Mouse (Mus musculus) MEL (cell line): ENCODE data around the gene Sptbn4.

ENCODE experiments used
- CHD2 ChIP-seq: IDR thresholded peaks from 2 replicates; pipeline ENCODE4 v1.6.1; 2011; ENCODE audit warnings: low read length, improper control_type of control experiment
- CTCF ChIP-seq, 3 experiments: IDR thresholded peaks in 2 of 3; conservative IDR thresholded peaks in 1 of 3; 2 replicates each; pipeline ENCODE4 v1.5.1; 2011 to 2012; ENCODE audit warnings: low read length in 3 of 3, low read depth in 2 of 3, mild to moderate bottlenecking in 2 of 3, improper control_type of control experiment in 1 of 3, inconsistent platforms in 1 of 3, mixed read lengths in 1 of 3, moderate library complexity in 1 of 3; ENCODE audit not compliant: control insufficient read depth in 1 of 3, insufficient read depth in 1 of 3, poor library complexity in 1 of 3, severe bottlenecking in 1 of 3
- EP300 ChIP-seq, 2 experiments: IDR thresholded peaks; 2 replicates each; pipeline ENCODE4 v1.6.1; 2011; ENCODE audit warnings: improper control_type of control experiment in 2 of 2, low read length in 2 of 2, low read depth in 1 of 2, mild to moderate bottlenecking in 1 of 2
- GATA1 ChIP-seq: IDR thresholded peaks from 2 replicates; pipeline ENCODE4 v1.6.1; 2011; ENCODE audit warnings: low read depth, low read length, improper control_type of control experiment
- HCFC1 ChIP-seq: IDR thresholded peaks from 2 replicates; pipeline ENCODE4 v1.6.1; 2012; ENCODE audit warnings: low read depth, mild to moderate bottlenecking, inconsistent platforms, low read length, improper control_type of control experiment, moderate library complexity
- MXI1 ChIP-seq: IDR thresholded peaks from 2 replicates; pipeline ENCODE4 v1.6.1; 2011; ENCODE audit warnings: mild to moderate bottlenecking, low read depth, low read length, improper control_type of control experiment
- NRF1 ChIP-seq: IDR thresholded peaks from 2 replicates; pipeline ENCODE4 v1.6.1; 2014; ENCODE audit warnings: low read depth, mild to moderate bottlenecking, inconsistent platforms, low read length, improper control_type of control experiment, moderate library complexity; ENCODE audit not compliant: poor library complexity, insufficient read depth, severe bottlenecking
- POLR2A ChIP-seq, 2 experiments: IDR thresholded peaks; 2 replicates each; pipeline ENCODE4 v1.6.1; 2011 to 2012; ENCODE audit warnings: low read length in 2 of 2, mild to moderate bottlenecking in 2 of 2, control low read depth in 1 of 2, improper control_type of control experiment in 1 of 2, low read depth in 1 of 2, moderate library complexity in 1 of 2; ENCODE audit not compliant: control insufficient read depth in 1 of 2, insufficient read depth in 1 of 2, poor library complexity in 1 of 2
- TCF12 ChIP-seq: IDR thresholded peaks from 2 replicates; pipeline ENCODE4 v1.6.1; 2014; ENCODE audit warnings: low read depth, mild to moderate bottlenecking, inconsistent platforms, low read length, improper control_type of control experiment, moderate library complexity
- ZC3H11A ChIP-seq: IDR thresholded peaks from 2 replicates; pipeline ENCODE4 v1.6.1; 2012; ENCODE audit warnings: low read depth, mild to moderate bottlenecking, inconsistent platforms, low read length, improper control_type of control experiment
- ZNF384 ChIP-seq: IDR thresholded peaks from 2 replicates; pipeline ENCODE4 v1.6.1; 2012; ENCODE audit warnings: low read depth, mild to moderate bottlenecking, inconsistent platforms, low read length, improper control_type of control experiment

GRCm38 (mm10) chr7:27446521-27447418, 716 bp downstream of the Sptbn4 start:
- TF ChIP-seq GATA1 (no peak), POLR2A (IDR thresholded peaks at IDR 0.05; ENCODE audit: control insufficient read depth in 1 of 2, insufficient read depth in 1 of 2, low read depth in 1 of 2, low read length in 2 of 2, poor library complexity in 1 of 2) (no peak), ZC3H11A (no peak), NRF1 (no peak), CTCF (IDR thresholded peaks at IDR 0.05 in 2 of 3, conservative IDR thresholded peaks at IDR 0.05 in 1 of 3; ENCODE audit: control insufficient read depth in 1 of 3, insufficient read depth in 1 of 3, low read depth in 2 of 3, low read length in 3 of 3, poor library complexity in 1 of 3, severe bottlenecking in 1 of 3) (no peak), ZNF384 (no peak), MXI1 (no peak), EP300 (IDR thresholded peaks at IDR 0.05; ENCODE audit: low read depth in 1 of 2, low read length in 2 of 2) (no peak), HCFC1 (no peak), CHD2 (no peak), TCF12 (no peak)
